Mouse (Mus musculus): ENCODE measurements around the gene Gm17651. TPM values are rescaled to one million over a fixed set of nuclear protein-coding genes. Genes with fewer than 3 reads are reported as not detected.

Gm17651 gene
- polyA plus RNA-seq (2017; shearing (Covaris generic)), result not detected

- ATAC-seq, result no peak
Observed at GRCm38 (mm10) chr3:97674644-97675110, at the start of gene Gm17651. Gm17651 (minus strand) TSS chr3:97674694.

- no peak for ATAC-seq
Observed at GRCm38 (mm10) chr3:97719116-97719515, 44.6 kb upstream of the Gm17651 start.

- ATAC-seq, result no peak
Observed at GRCm38 (mm10) chr3:97715922-97716321, 41.4 kb upstream of the Gm17651 start.

GRCm38 (mm10) chr3:97710881-97711280, 36.4 kb upstream of the Gm17651 start:
- no peak for ATAC-seq

GRCm38 (mm10) chr3:97710134-97710533, 35.6 kb upstream of the Gm17651 start:
- ATAC-seq, result no peak

- no peak for ATAC-seq
Observed at GRCm38 (mm10) chr3:97706561-97706960, 32.1 kb upstream of the Gm17651 start.

GRCm38 (mm10) chr3:97705508-97705907, 31.0 kb upstream of the Gm17651 start:
- ATAC-seq, result no peak

GRCm38 (mm10) chr3:97702448-97703080, 28.1 kb upstream of the Gm17651 start:
- ATAC-seq, result no peak

GRCm38 (mm10) chr3:97701198-97701597, 26.7 kb upstream of the Gm17651 start:
- no peak for ATAC-seq

- ATAC-seq, result no peak
Observed at GRCm38 (mm10) chr3:97699061-97699460, 24.6 kb upstream of the Gm17651 start.

- ATAC-seq, result no peak
Observed at GRCm38 (mm10) chr3:97697291-97697690, 22.8 kb upstream of the Gm17651 start.

GRCm38 (mm10) chr3:97696866-97697265, 22.4 kb upstream of the Gm17651 start:
- no peak for ATAC-seq

GRCm38 (mm10) chr3:97693806-97694205, 19.3 kb upstream of the Gm17651 start:
- ATAC-seq, result no peak

- no peak for ATAC-seq
Observed at GRCm38 (mm10) chr3:97691443-97692017, 17.0 kb upstream of the Gm17651 start.

GRCm38 (mm10) chr3:97690590-97690989, 16.1 kb upstream of the Gm17651 start:
- no peak for ATAC-seq

GRCm38 (mm10) chr3:97689289-97689688, 14.8 kb upstream of the Gm17651 start:
- ATAC-seq, result no peak

- ATAC-seq, result no peak
Observed at GRCm38 (mm10) chr3:97686372-97687117, 12.1 kb upstream of the Gm17651 start.

- no peak for ATAC-seq
Observed at GRCm38 (mm10) chr3:97683560-97684195, 9.2 kb upstream of the Gm17651 start.

GRCm38 (mm10) chr3:97682576-97682975, 8.1 kb upstream of the Gm17651 start:
- no peak for ATAC-seq

GRCm38 (mm10) chr3:97682159-97682502, 7.6 kb upstream of the Gm17651 start:
- no peak for ATAC-seq

GRCm38 (mm10) chr3:97681321-97682158, 7.0 kb upstream of the Gm17651 start:
- ATAC-seq, result peak; percentile 76

- peak; percentile 85 for ATAC-seq
Observed at GRCm38 (mm10) chr3:97680631-97681320, 6.3 kb upstream of the Gm17651 start.

All from CD4-positive, CD25-positive, alpha-beta regulatory T cell, adult 4 months (primary cell).